Mouse (Mus musculus): ENCODE measurements around the gene Gm12666. TPM values are rescaled to one million over a fixed set of nuclear protein-coding genes. Genes with fewer than 3 reads are reported as not detected.
"Not testable (repeated sequence)": the region's sequence is repeated elsewhere in the genome, so short reads cannot be mapped to it uniquely, and the experiment has no call there.

Gm12666 gene
- 1 to 10 TPM in 1 of 2 experiments, not detected in 1; 1.0 TPM for total RNA-seq (2021)
- long read RNA-seq, experiment 1: 0 reads
- long read RNA-seq, experiment 2: 0 reads

DNA sequence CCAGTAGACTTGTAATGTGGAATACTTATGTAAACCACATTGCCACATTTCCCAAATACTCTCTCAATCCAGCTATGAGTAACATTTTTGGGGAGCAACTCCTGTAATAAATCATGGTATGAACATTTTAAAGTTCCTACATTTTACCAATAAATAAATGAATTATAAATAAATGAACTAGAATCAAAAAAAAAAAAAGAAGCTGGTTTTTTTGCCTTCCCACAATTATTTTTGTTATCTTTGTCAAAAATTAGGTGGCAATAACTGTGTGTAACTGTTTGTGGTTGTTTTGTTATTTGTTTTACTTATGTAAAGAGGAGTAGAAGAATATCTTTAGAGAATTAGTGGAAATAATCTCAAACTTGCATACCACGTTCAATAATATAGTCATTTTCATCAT, at the start of gene Gm12666:
Gene Gm12666 (minus strand): TSS at position 101 of the 400 bp plus-strand sequence.
- DNase-seq (ENCODE audit: low spot score in 2 of 2): not testable (repeated sequence)

DNA sequence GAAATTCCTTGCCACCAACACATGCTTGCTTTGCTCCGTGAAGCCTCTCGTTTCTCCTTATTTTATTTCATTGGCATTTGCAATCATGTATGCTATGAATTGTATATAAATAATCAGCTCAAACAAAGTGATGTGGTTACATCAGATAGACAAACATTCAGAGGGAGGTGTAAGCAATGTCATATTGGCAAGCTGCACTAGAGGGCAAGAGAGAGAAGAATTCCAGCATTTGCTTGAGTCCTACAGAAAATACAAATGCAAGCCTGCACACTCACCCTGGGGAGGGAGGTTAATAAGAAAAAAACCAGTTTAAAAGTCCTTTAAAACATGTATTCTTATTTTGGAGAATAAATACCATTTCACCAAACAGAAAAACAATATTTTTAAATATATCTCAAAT, 34.8 kb upstream of the Gm12666 start:
- DNase-seq (ENCODE audit: low spot score in 2 of 2): no peak

DNA sequence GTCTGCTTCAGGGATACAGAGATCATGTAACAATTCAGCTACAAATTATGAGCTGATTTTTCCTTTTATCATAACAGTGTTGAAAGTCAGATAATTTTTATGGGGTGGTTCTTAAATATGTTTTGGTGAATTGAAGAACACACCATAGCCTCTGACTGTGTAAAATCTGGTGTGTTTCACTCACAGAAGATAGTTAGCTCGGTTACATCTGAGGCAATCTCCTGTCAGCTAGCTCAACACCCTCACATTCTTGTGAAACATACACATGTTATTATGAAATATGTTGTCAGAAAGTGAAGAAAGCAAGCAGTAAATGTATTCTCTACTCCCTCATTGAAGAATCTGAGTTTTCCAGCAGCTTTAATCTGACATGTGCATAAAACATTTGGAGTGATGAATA, 24.7 kb upstream of the Gm12666 start:
- no peak for DNase-seq (ENCODE audit: low spot score in 2 of 2)

DNA sequence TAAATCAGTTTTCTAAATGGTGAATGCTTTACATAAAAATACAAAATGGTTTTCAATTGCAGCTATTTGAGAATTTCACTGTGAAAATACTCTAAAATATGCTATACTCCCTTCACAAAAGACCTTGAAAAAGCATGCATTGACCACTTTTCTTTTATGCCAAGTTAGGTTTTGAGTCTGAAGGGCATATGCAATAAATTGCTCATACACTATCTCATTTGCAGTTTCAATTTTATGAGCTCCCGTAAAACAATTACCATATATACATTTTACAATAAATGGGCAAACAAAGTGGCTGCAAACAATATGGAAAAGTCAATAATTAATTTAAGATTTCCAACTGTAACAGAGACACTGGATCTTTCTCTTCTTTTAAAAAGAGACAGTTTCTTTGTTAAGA, 38.9 kb downstream of the Gm12666 start:
- DNase-seq (ENCODE audit: low spot score in 2 of 2): no peak

DNA sequence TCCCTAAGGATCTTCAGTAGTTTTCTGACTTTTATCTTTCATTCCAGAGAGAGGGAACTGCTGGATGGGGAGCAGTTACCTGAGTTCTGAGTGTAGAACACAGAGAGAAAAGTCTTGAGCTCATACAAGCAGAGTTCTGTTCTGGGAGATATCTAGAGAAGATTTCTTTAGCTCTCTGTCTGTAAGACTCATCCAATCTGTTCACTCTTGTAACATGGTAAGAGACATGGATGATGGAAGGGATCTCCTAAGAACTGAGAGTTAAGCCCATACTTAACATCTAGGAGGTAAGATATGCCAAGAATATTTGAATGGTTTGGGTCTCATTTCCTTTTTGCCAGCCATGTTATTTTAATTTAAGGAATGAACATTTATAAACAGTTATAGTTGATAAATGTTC, 44.4 kb downstream of the Gm12666 start, which contains the start of gene Izumo3:
Gene Izumo3 (minus strand): TSS at position 101 of the 400 bp plus-strand sequence.
- no peak for DNase-seq (ENCODE audit: low spot score in 2 of 2)

Other genes starting within 250 kb of the Gm12666 start
- not detected for gene Izumo3, start 44.5 kb downstream of the Gm12666 start, total RNA-seq (2021)